Mouse (Mus musculus) lung, postnatal 14 days (tissue): ENCODE measurements around the gene Hspbap1.

Source experiments
- DNase-seq: peaks from one replicate; pipeline ENCODE4 v3.0.0; 2021

Gene Hspbap1

GRCm38 (mm10) chr16:35806973-35807662 lies 36.9 kb downstream of the Hspbap1 start:
- DNase-seq: no peak

- DNase-seq: no peak
These were observed 37.5 kb downstream of the Hspbap1 start for GRCm38 (mm10) chr16:35807663-35807992.

- DNase-seq: no peak
These were observed 38.7 kb downstream of the Hspbap1 start for GRCm38 (mm10) chr16:35808838-35809237.

- DNase-seq: no peak
These were observed 42.9 kb downstream of the Hspbap1 start for GRCm38 (mm10) chr16:35813119-35813518.

- DNase-seq: peak; percentile 85
These were observed 47.3 kb downstream of the Hspbap1 start for GRCm38 (mm10) chr16:35817255-35818089.

GRCm38 (mm10) chr16:35829999-35830398 lies 59.8 kb downstream of the Hspbap1 start:
- DNase-seq: peak; percentile 5

- DNase-seq: no peak
These were observed 62.8 kb downstream of the Hspbap1 start for GRCm38 (mm10) chr16:35832926-35833325.

GRCm38 (mm10) chr16:35834653-35835052 lies 64.5 kb downstream of the Hspbap1 start:
- no peak for DNase-seq

- peak; percentile 31 for DNase-seq
These were observed 69.5 kb downstream of the Hspbap1 start for GRCm38 (mm10) chr16:35839680-35840079.

GRCm38 (mm10) chr16:35847138-35847537 lies 77.0 kb downstream of the Hspbap1 start:
- DNase-seq: no peak

GRCm38 (mm10) chr16:35855846-35856245 lies 85.7 kb downstream of the Hspbap1 start:
- no peak for DNase-seq

- no peak for DNase-seq
These were observed 86.6 kb downstream of the Hspbap1 start for GRCm38 (mm10) chr16:35856766-35857165.

- DNase-seq: peak; percentile 9
These were observed 90.1 kb downstream of the Hspbap1 start for GRCm38 (mm10) chr16:35860236-35860635.

- DNase-seq: peak; percentile 28
These were observed 91.9 kb downstream of the Hspbap1 start for GRCm38 (mm10) chr16:35862057-35862456.

- DNase-seq: no peak
These were observed 97.6 kb downstream of the Hspbap1 start for GRCm38 (mm10) chr16:35867726-35868125.

GRCm38 (mm10) chr16:35869126-35869525 lies 99.0 kb downstream of the Hspbap1 start:
- DNase-seq: peak; percentile 7

- no peak for DNase-seq
These were observed 99.5 kb downstream of the Hspbap1 start for GRCm38 (mm10) chr16:35869656-35870055.

- peak; percentile 29 for DNase-seq
These were observed 100.4 kb downstream of the Hspbap1 start for GRCm38 (mm10) chr16:35870581-35871047.

GRCm38 (mm10) chr16:35871048-35871851 lies 101.1 kb downstream of the Hspbap1 start, which contains the start of gene Parp14:
Gene Parp14, minus strand, starts transcription at chr16:35871544.
- peak; percentile 59 for DNase-seq

GRCm38 (mm10) chr16:35871898-35872297 lies 101.7 kb downstream of the Hspbap1 start:
- no peak for DNase-seq

- no peak for DNase-seq
These were observed 102.3 kb downstream of the Hspbap1 start for GRCm38 (mm10) chr16:35872410-35873006.

- peak; percentile 81 for DNase-seq
These were observed 104.2 kb downstream of the Hspbap1 start for GRCm38 (mm10) chr16:35874416-35874815.
